Mouse (Mus musculus) 3134 (cell line): ENCODE data around the gene H2-DMb1.

Source experiments
- DNase-seq: peaks from one replicate; pipeline ENCODE4 v3.0.0-alpha.2; 2011; ENCODE audit warnings: low spot score; ENCODE audit not compliant: insufficient read length; ENCODE audit errors: extremely low read depth

H2-DMb1 gene

DNA sequence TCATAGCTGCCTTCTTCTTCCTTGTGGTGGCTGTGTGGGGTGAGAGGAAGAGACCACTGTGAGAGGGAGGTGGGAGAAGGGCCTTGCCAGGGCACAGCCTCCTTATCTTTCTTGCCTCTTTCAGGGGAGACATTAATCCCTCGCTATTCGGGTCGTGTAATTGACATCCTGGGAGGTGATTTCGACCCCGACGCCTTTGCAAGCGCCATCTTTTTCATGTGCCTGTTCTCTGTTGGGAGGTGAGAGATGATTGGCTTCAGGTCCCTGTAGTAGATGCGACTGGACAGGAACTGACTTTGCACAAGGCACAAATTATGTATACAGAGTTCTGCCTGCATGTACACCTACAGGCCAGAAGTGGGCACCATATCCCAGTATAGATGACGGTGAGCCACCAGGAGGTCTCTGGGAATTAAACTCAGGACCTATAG, 52.9 kb downstream of the H2-DMb1 start:
- peak; percentile 56 for DNase-seq

DNA sequence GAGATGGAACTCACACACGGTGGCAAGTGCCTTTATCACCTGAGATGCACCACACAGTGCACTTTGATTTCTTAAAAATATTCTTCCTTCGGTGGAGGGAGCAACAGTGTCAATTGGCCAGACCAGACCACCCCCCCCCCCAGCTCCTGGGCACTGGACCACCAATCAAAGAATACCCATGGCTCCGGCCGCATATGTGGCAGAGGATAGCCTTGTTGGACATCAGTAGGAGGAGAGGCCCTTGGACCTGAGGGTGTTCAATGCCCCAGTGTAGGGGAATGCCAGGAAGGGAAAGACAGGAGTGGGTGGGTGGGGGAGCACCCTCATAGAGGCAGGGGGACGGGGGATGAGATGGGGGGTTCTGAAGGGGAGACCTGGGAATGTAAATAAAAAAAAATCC, 53.9 kb downstream of the H2-DMb1 start:
- no peak for DNase-seq

DNA sequence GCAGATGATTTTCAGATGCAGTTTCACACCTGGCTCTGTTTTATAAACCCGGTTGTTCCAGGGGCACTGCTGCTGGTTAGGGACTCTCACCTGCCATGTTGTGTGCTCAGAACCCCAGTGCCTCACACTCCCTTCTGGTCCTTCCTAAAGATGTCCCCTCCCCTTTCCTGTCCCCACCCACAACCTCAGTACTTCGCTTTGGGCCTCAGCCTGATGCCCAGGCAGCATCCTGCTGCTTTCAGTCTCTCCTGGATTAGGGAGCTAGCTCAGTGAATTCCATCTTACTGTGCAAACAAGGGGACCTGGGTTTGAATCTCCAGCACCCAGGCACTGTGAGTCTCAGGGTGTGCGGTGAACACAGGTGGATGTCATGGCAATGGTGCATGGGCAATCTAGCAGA, 54.6 kb downstream of the H2-DMb1 start:
- no peak for DNase-seq

DNA sequence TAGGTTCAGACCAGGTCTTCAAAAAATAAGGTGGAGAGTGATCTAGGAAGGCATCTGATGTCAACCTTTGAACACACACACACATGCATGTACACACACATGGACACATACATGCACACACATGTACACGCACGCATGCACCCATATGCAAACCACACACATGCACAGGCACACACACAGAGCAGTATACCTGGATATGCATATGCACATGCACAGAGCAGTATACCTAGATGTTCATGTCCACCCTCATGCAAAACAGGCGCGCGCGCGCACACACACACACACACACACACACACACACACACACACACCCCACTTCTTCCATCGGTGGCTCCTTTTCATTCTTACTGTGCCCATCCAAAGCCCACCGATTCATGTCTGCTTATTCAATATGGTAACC, 55.0 kb downstream of the H2-DMb1 start:
- no peak for DNase-seq

DNA sequence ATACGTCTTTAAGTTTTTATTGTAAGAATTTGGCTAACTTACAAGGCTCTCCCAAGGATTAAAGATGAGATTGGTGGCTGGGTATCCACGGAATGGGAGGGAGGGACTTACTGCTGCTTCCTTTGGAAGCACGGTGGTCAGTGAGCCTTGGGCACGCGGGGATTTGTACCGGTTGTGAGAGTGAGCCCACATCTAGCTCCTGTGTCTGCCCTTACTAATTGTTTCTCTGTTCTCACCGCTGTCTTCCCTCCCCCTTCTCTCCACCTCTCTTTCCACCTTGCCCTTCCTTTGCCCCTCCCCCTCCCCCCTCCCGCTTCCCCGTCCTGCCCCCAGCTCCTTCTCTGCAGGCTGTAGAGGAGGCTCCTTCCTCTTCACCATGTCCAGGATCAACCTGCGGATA, 55.5 kb downstream of the H2-DMb1 start:
- DNase-seq, result no peak

DNA sequence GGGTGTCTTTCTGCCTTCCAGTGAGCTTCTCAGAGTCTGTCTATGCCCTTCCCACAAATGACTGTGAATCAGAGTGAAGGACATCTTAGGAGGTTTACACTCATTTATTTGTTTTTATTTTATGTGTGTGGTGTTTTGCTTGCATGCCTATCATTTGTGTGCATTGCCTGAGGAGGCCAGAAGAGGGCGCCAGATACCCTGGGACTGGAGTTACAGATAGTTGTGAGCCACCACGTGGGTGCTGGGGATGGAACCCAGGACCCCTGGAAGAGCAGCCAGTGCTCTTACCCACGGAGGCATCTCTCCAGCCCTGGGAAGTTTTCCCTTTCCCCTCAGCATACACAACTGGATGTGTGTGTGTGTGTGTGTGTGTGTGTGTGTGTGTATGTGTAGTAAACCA, 56.8 kb downstream of the H2-DMb1 start:
- no peak for DNase-seq
